Mouse (Mus musculus) MEL-GATA-1-ER (cell line): ENCODE results near the gene Gm20604.

ENCODE experiments used
- DNase-seq: peaks from one replicate; pipeline ENCODE4 v3.0.0-alpha.2; 2012; ENCODE audit warnings: low read depth; ENCODE audit errors: extremely low read depth

The Gm20604 gene

DNA sequence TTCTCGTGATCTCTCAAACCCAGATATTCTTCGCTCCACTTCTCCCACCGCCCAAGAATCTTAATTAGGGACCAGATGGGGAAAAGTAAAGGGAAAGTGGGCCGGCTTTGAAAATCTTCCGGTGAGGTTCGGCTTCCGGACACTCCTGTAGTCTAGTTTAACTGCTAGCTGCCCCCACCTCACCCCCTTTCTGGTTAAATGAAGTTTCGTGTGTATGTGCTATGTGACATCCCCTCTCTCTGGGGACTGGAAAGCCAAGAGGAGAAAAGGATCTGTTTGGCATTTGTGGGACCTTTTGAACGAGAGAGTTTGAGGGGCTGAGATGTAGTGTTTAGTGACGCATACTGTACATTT is at the start of gene Gm20604:
Gm20604 (minus strand) TSS at position 270 of the 354 bp plus-strand sequence.
- DNase-seq: peak; percentile 13

DNA sequence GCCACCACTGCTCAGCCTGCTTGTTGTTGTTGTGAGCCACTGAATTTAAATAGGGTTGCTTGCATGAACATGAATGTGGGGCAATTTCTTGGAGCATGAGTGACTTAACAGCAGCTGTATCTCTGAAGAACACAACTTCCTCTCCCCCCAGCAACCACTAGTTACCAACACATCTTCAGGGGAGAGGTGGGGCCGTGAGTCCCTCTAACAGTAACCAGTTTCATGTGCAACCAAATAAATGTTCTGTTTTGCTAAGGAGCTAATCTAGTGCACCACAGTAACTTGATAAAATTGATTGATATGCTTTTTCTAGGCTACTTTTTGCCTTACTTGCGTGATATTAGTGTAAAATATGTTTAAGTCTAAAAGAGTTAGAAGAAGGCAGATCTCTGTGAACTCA is 41.1 kb upstream of the Gm20604 start:
- peak; percentile 75 for DNase-seq

DNA sequence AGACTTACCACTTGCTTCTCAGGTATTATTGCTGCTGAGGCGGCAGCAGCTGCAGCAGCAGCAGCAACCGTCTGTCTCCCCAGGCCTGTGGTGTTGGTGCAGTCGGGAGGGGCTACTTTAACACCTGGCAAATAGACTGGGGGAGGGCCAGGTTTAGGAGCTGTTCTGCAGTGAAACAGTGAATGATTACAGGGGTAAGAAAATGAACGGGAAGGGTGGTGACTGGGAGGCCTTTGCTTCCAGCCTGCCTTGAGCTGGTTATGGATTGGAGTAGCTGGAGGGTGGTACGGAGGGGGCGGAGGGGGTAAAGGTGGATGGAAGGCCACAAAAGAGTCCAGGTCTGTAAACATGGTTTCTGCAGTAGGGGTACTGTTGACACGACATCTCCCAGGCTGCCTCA is 29.5 kb upstream of the Gm20604 start:
- DNase-seq: no peak

DNA sequence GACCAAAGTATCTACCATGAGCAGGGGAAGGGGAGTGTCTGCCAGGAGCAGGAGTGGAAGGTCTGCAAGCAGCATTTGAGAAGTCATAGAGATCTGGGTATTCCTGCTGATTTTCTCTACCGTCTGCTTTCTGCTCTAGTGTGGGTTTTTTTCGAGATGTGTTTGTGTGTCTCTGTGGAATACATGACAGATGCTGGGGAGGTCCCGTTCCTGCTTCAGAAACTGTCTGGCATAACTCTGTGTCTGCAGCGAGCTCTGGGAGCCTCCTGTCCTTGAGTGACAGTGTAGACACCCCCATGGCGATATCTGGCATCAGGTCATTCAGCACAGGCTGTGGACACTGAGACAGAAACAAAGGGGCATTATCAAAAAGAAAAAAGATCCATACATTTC is 27.1 kb upstream of the Gm20604 start:
- DNase-seq: no peak

DNA sequence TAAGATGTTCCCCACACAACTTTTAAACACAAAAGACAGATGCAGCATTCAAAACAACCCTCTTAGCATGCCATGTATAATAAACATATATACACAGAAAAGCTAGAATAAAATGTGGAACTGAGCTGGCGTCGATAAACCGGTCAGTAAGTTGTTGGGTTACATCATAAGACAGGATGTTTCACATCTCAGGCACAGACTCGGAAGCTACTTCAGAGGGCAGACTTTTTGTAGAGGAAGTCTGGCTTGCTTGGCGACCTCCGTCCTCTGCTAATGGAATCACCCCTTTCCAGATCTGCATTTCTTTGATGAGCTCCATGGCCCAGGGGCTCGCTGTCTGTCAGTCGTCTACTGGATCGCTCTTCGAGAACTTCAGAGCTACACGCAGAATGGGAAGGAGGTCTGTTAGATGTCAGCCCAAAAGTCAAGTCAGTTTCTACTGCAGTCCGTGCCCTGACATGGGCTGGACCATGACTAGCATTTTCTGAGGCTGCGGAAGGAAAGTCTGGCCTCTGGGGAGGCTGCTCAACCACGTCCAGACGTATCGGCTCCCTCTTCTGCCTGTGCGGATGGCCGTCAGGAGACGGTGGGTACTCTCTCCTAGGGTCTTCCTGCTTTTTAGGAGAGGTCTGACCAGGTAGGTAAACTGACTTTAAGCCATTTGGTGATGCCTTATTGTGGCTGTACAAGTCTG is 26.6 kb upstream of the Gm20604 start:
- DNase-seq: no peak

- DNase-seq: no peak
Measured at GRCm38 (mm10) chr12:102782841-102783240, 24.4 kb upstream of the Gm20604 start.

- peak; percentile 8 for DNase-seq
Measured at GRCm38 (mm10) chr12:102779452-102779851, 21.0 kb upstream of the Gm20604 start.

- no peak for DNase-seq
Measured at GRCm38 (mm10) chr12:102778151-102778550, 19.7 kb upstream of the Gm20604 start.

- DNase-seq: no peak
Measured at GRCm38 (mm10) chr12:102776035-102776434, 17.6 kb upstream of the Gm20604 start.

- DNase-seq: no peak
Measured at GRCm38 (mm10) chr12:102772676-102773075, 14.2 kb upstream of the Gm20604 start.

DNA sequence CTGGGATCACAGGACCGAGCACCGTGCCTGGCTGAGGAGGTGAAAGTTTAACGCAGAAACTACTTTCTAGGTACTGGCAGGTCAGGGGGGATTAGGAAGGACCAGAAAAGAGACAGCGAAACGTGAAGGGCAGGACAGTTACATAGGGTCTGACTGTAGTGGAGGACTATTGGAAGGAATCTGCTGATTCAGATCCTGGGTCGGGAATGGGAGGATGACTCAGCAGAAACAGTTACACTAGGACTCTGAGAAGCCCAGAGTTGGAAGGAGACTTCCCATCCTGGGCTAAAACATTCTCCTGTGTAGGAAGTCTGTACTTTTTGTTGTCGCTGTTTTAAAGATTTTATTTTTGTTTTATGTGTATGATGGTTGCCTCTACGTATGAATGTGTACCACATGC is 13.1 kb upstream of the Gm20604 start:
- no peak for DNase-seq

DNA sequence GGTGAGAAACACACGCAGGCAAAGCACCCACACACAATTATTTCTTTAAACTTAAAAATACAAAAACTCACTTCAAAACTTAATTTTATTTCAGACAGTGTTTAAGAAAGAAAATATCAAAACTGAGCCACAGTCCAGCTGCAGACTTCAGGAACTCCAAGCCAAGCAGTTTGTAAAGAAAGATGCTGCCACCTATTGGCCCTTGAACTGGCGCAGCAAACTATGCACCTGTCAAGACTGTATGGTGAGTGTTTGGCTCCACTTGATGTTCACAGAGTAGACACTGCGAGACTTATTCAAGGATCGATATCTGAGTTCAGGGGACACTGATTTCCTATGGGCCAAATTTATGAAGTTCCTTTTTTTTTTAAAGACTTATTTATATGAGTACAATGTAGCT is 10.5 kb upstream of the Gm20604 start:
- no peak for DNase-seq

- no peak for DNase-seq
Measured at GRCm38 (mm10) chr12:102763696-102764095, 5.2 kb upstream of the Gm20604 start.

- no peak for DNase-seq
Measured at GRCm38 (mm10) chr12:102761668-102762067, 3.2 kb upstream of the Gm20604 start.

DNA sequence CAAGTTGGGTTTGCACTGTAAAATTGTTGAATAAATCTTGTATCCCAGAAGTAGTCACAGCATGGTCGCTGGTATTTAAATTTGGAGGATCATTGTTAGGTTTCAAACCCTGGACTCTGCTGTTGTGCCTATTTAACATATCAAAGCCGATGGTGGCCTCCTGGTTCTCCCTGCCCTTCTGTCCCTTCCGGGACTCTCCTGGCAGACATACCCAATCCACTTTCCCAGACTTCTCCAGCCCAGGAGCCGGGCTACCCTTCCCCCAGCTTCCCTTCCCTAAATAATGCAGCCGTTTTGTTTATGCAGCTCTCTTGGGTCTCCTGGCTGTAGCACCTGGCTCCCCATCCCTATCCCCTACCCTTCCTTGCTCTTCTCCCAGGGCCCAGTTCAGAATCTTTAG is 464 bp upstream of the Gm20604 start:
- no peak for DNase-seq

- peak; percentile 89 for DNase-seq
Measured at GRCm38 (mm10) chr12:102757689-102758402, 626 bp downstream of the Gm20604 start, which contains the start of the genes Gm28051, Gon7 and Ubr7. Gm28051 (minus strand) TSS chr12:102757765. Gon7 (minus strand) TSS chr12:102757803. Ubr7 (plus strand) TSS chr12:102757967.

DNA sequence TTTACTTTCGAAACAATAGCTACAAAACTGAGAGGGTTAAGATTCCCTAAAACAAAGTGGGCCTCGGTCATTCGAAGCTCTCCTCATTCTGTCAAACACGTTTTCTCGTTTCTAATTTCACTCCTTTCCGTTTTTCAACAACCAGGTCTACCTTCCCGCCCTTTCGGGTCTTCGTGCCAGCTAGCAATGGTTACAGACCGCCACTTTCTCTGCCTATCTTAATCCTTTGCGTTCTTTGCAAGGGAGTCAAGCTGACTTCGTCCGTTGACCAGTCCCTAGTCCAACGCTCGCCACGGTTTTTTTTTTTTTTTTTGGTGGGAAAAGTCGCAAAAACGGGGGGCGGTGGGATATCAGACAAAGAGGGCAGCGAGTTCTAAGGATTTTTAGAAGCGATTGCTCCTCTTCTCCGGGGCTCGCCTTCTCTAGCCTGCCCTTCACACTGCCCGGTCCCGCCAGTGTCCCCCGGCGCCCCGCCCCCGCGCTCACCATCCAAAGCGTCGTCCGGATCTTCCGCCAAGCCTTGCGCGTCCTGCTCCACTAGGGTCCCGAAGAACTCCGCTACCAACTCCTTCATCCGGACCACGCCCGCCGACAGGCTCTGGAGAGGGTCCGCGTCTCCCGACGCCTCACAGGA is 1.3 kb downstream of the Gm20604 start:
- peak; percentile 13 for DNase-seq

DNA sequence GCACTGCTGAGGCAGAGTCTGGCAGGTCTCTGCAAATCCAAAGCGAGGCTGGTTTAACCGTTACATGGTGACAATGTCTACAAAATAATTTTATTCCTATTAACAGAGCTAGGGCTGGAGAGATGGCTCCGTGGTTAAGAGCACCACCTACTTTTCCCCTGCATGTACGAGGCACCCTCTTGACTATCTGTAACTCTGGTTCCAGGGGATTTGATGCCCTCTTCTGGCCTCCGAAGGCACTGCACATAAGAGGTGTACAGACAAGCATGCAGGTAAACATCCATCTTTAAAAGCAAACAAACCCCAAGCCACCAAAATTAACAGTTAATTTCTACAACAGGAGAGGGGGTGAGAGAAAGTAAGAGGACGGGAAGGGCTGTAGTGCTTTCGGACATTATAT is 2.2 kb downstream of the Gm20604 start:
- peak; percentile 21 for DNase-seq

DNA sequence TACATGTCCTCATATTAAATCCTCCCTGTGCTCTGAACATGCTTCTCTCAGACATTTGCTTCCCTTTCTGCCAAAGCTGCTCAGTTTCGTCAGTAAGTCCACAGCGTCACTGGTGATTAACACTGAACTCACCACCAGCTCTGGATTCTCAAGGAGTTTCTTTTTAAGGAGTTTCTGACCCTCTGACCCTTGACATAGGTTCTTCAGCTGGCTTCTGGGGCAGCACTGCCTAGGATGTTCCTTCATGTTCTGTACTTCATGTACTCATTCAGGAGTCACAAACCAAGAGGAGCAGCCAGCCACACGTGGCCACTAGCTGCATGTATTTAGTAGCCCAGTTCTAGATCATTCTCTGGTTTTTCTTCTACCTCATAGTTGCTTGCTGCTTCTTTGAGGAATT is 10.2 kb downstream of the Gm20604 start:
- DNase-seq: no peak

DNA sequence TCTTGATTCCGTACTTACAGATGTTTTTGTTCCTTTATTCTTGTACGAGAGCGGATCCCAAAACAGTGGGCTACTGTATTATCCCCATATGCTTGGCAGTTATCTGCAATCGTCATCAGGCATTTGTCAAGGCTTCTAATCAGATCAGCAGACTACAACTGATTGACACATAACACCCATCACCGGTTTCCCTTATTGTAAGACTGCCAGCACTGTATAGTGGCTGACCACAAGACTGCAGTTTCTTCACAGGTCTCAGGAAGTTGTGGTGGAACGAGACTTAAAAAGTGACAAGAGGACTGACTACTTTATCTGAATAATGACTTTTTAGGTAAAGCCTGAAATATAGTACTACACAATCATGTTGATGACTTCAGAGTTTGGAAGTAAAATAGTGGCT is 13.6 kb downstream of the Gm20604 start:
- DNase-seq: peak; percentile 74

DNA sequence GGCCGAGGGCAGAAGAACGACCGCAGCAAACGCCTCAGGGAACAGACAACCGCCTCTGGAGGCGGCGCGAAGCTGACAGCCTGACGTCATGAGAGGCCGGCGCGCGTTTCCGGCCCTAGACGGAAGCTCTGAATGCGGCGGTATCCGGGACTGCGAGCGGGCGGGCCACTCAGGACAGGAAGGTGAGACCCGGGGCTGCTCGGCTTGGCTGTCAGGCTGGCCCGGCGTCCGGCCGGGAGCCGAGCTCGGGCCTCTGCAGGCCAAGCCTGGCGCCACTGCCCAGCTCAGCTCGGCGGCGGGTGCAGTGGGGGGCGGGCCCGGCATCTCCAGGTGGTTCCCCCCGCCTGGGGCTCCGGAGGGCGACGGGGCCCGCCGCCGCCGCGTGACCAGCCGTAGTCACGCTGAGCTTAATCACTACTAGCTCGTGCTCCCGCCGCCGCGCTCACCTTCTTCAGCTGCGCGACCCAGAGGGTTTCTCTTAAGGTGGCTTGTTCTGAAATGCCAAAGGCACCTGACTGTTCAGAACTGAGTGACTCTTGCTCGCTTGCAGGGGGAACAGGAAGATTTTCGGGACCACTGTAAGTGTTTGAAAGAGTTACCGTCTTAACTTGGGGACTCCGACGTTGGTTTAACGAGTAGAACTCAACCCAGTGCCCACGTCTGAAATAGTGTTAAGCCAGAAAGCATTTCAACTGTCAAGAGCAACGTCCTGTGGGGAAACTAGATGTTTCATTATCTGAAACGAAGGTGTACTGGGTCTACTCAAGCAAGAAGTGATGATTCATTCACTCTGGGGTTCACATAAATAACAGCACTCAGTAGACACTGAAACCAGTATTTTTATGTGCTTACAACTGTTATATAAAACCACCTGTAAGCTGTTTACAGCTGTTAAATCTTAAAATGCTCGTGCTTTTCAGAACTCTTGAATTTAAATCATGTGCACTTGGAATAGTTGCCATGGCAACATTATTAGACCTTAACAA is 14.6 kb downstream of the Gm20604 start, which contains the start of the genes Moap1 and Tmem251:
Moap1 (minus strand) TSS at position 73 of the 986 bp plus-strand sequence.
Tmem251 (plus strand) TSS at position 174 of the 986 bp plus-strand sequence.
- peak; percentile 73 for DNase-seq
